Mouse (Mus musculus) left cerebral cortex, postnatal 10 days (tissue): ENCODE data around the gene Hist1h2ac. TPM values are rescaled to one million over a fixed set of nuclear protein-coding genes. Genes with fewer than 3 reads are reported as not detected.
A peak's percentile ranks its signal among the peaks of the same experiment; 100 is the strongest.
"Not testable (repeated sequence)": the region's sequence is repeated elsewhere in the genome, so short reads cannot be mapped to it uniquely, and the experiment has no call there.

Experiments used
- DNase-seq, 2 experiments: peaks; one replicate each; pipeline ENCODE4 v3.0.0; 2021 to 2022; ENCODE audit warnings: low spot score in 2 of 2, mixed read lengths in 1 of 2; ENCODE audit errors: extremely low spot score in 1 of 2
- intact Hi-C: fragments of 180-260 bp; cut with DNase I; formaldehyde crosslinking; loops from one replicate; pipeline ENCODE4 v1.15.1; 2025
- total RNA-seq, 2 experiments: library from RNA; stranded (reverse); gene quantifications; 2 replicates each; pipeline ENCODE4 v1.2.3; 2021

The Hist1h2ac gene
- total RNA-seq, 2 experiments from 2014 or later = 2.4 to 2.9 TPM

GRCm38 (mm10) chr13:23702801-23703200 is 19.1 kb upstream of the Hist1h2ac start:
- DNase-seq, intact Hi-C loops: not testable (repeated sequence)

GRCm38 (mm10) chr13:23702220-23702619 is 18.5 kb upstream of the Hist1h2ac start:
- DNase-seq = no peak
- intact Hi-C loops = no loop called here

GRCm38 (mm10) chr13:23700786-23701520 is 17.2 kb upstream of the Hist1h2ac start:
- DNase-seq = peak; percentile 70
- intact Hi-C loops = loop anchor here (1.0 kb wide), 1 partner anchor 31 kb away; no protein-coding TSS in a partner anchor

DNA sequence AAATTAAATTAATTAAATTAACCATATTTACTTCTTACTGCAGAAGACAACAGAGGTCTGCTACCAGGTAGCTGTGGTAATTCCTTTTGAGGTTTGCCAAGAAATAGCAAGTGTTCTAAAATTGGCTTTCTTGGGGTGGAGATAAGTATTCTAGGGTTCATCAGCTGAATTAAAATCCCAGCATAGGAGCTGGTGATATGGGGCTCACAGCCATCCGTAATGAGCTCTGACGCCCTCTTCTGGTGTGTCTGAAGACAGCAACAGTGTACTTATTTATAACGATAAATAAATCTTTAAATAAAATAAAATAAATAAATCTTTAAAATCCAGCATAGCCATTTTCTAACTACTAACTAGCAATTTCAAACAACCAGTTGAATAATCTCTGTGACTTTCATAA is 16.0 kb upstream of the Hist1h2ac start:
- intact Hi-C loops = loop anchor here (2.0 to 10.0 kb wide), 2 partner anchors 39 to 1655 kb away; partner anchors contain the start of genes Hist1h1c, Hist1h2ag, Hist1h2bj and Hist1h4i
- no peak for DNase-seq

- DNase-seq = no peak
- intact Hi-C loops = loop anchor here (1.0 to 10.0 kb wide), 3 partner anchors 15 to 1654 kb away; partner anchors contain the start of genes Hist1h1c, Hist1h2ag, Hist1h2bc and Hist1h2bj
These were observed 15.2 kb upstream of the Hist1h2ac start for GRCm38 (mm10) chr13:23698996-23699395.

DNA sequence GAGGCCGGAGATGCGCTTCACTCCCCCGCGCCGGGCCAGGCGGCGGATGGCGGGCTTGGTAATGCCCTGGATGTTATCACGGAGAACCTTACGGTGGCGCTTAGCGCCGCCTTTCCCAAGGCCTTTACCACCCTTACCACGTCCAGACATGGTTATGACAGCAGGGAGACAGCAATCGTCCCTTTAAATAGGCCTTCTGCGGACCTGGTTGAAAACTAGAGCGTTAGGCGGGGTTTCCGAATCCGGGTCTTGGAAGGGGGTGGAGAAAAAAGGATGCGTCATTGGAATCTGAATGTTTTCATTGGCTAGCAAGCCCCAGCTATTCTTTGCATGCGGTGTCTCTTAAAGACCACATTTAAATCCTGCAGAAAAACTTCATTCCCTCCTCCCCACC is 14.5 kb upstream of the Hist1h2ac start, which contains the start of gene Hist1h4c:
Gene Hist1h4c, minus strand, starts transcription at position 155 of the 394 bp plus-strand sequence.
- intact Hi-C loops = loop anchor here (1.0 to 10.0 kb wide), 3 partner anchors 14 to 1653 kb away; partner anchors contain the start of genes Hist1h1c, Hist1h2ag, Hist1h2bc and Hist1h2bj
- peak; percentile 96 to 99 for DNase-seq

DNA sequence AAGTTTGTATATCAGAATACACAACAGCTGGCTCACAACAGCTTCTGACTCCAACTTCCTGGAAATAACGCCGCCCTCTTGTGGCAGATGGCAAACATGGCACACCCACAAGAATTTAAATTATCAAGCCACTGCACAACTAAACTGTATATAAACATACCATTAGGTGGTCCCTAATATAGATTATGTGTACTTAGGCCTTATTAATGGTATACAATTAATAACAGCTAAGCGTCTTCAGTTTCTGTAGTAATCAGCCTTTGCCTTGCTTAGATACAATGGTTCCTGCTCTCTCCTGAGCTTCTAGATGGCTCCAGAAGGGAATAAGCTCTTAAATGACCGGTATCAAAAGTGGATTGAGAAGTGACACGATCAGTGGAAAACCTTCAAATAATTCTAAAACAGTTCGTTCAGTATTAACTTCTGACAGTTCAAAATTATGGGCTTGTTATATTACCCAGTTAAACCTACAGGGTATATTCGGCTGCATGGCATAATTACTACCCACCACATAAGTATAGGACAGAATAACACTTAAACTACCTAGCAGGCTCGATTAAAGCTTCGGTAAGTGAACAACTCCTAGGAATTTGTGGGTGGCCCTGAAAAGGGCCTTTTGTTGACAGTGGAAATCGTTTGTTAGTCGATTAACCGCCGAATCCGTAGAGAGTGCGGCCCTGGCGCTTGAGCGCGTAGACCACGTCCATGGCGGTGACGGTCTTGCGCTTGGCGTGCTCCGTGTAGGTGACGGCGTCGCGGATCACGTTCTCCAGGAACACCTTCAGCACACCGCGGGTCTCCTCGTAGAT is 13.9 kb upstream of the Hist1h2ac start:
- intact Hi-C loops = loop anchor here (1.0 to 10.0 kb wide), 3 partner anchors 13 to 1653 kb away; partner anchors contain the start of genes Hist1h1c, Hist1h2ag, Hist1h2bc and Hist1h2bj
- DNase-seq = peak in 1 of 2 experiments; percentile 71

DNA sequence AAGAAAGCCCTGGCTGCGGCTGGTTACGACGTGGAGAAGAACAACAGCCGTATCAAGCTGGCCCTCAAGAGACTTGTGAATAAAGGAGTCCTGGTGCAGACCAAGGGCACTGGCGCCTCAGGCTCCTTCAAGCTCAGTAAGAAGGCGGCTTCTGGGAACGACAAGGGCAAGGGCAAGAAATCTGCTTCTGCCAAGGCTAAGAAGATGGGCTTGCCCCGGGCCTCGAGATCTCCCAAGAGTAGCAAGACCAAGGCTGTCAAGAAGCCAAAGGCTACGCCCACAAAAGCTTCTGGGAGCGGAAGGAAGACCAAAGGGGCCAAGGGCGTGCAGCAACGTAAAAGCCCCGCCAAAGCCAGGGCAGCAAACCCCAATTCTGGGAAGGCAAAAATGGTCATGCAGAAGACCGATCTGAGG is 12.3 kb upstream of the Hist1h2ac start:
- peak in 1 of 2 experiments; percentile 49 for DNase-seq
- intact Hi-C loops = loop anchor here (10.0 kb wide), 1 partner anchor 1651 kb away; the partner anchor contains the start of genes Hist1h2ag, Hist1h2bj and Hist1h4i

DNA sequence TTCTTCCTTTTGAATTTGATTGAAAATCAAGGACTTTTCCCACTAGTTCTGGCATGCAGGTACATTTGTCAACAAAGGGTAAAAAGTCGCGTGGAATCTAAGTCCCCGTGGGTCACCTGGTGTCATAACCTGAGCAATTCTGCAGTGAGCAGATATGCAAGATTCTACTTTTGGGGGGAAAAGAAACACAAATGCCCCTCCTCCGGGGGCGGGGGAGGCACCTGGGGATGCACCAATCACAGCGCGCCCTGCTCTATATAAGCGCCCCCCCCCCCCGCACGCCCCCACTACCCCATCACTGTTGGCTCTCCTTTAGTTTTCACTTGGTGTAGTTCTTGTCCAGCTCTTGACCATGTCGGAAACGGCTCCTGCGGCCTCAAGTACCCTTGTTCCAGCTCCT is 11.8 kb upstream of the Hist1h2ac start, which contains the start of gene Hist1h1t:
Gene Hist1h1t, plus strand, starts transcription at position 301 of the 400 bp plus-strand sequence.
- intact Hi-C loops = loop anchor here (10.0 kb wide), 1 partner anchor 1651 kb away; the partner anchor contains the start of genes Hist1h2ag, Hist1h2bj and Hist1h4i

GRCm38 (mm10) chr13:23694956-23695355 is 11.2 kb upstream of the Hist1h2ac start:
- intact Hi-C loops = loop anchor here (10.0 kb wide), 1 partner anchor 1650 kb away; the partner anchor contains the start of genes Hist1h2ag, Hist1h2bj and Hist1h4i
- no peak for DNase-seq

More for the DNA sequence above, 11.8 kb upstream of the Hist1h2ac start, which contains the start of gene Hist1h1t:
- no peak for DNase-seq

GRCm38 (mm10) chr13:23693856-23694440 is 10.2 kb upstream of the Hist1h2ac start:
- no peak for DNase-seq
- intact Hi-C loops = loop anchor here (10.0 kb wide), 1 partner anchor 1649 kb away; the partner anchor contains the start of genes Hist1h2ag, Hist1h2bj and Hist1h4i

GRCm38 (mm10) chr13:23689459-23689858 is 5.7 kb upstream of the Hist1h2ac start:
- DNase-seq = no peak
- intact Hi-C loops = no loop called here

- DNase-seq = no peak
- intact Hi-C loops = no loop called here
These were observed 5.2 kb upstream of the Hist1h2ac start for GRCm38 (mm10) chr13:23688956-23689355.

DNA sequence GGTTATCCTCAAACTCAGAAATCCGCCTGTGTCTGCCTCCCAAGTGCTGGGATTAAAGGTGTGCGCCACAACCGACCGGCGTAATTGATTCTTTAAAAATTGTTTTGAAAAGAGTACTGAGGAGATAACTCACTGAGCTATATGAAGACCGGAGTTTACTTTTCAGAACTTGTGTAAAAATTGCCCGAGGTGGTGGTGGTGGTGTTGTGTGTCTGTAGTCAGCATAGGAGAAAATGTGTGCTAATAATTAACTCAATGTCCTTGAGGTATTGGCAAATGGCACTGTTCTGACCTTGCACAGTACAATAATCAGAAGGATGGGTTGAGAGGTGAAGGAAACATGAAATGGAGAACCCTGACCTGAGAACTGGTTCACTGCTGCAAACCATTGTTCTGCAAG is 4.2 kb upstream of the Hist1h2ac start:
- DNase-seq = no peak
- intact Hi-C loops = no loop called here

DNA sequence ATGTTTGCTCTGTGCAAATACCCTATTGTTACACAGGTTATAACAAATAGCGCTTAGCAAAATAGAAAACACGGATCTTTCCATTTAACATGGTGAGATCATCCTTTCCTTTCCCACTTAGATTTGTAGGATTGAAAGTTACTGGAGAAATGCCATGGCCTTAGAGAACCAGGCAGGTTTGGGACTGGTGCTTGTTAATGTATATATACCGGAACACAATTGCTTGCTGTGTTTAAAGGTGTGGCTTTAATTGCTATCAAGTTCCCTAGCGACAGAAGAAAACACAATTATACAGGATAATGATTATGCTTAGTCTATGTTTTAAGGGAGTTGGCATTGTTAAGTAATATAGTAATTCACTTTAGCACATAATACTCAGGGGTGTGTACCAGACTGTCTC is 3.4 kb upstream of the Hist1h2ac start:
- intact Hi-C loops = no loop called here
- no peak for DNase-seq

GRCm38 (mm10) chr13:23685966-23686365 is 2.2 kb upstream of the Hist1h2ac start:
- no peak for DNase-seq
- intact Hi-C loops = no loop called here

- no peak for DNase-seq
- intact Hi-C loops = no loop called here
These were observed 1.5 kb upstream of the Hist1h2ac start for GRCm38 (mm10) chr13:23685121-23685861.
